Mouse (Mus musculus): ENCODE measurements around the gene Cdk11b.

DNA sequence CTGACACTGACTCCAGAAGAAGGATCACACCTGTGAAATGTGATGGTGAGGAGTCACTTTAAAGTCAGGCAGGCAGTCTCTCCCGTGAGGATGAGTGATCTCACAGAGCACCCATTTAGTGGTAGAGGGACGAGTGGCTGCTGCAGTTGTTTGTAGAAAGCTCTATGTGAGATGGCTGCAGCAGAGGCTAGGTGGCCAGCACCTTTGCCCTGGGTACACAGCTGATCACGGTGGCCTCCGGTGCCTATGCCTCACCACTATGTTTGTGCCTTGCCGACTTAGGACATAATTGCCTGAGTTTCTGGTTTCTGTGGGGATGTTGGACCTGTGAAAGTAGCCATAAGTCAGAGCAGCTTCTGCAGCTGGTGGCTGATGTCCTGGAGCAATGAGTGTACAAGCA is 46.9 kb upstream of the Cdk11b start:
- no peak for TF ChIP-seq CTCF (IDR thresholded peaks at IDR 0.05; ENCODE audit: extremely low read depth, insufficient read length, insufficient replicate concordance, low read depth, low read length)
- no peak for TF ChIP-seq POLR2A (IDR thresholded peaks at IDR 0.05; ENCODE audit: low read depth, low read length)

Data from small intestine, adult 2 months (tissue).